Mouse (Mus musculus) hindbrain, embryonic 16.5 days (tissue): ENCODE measurements around the gene Ptafr. TPM values are rescaled to one million over a fixed set of nuclear protein-coding genes. Genes with fewer than 3 reads are reported as not detected.

Experiments used
- ATAC-seq: fragments of 200-750 bp; cut with Nextera tagmentation; 2 replicates; pipeline ENCODE4 v1.8.0; 2017; ENCODE audit warnings: moderate TSS enrichment, moderate library complexity
- H3K27ac ChIP-seq: fragments of 300-500 bp; sonication (generic); 2 replicates; pipeline ENCODE4 v1.5.1; 2014; ENCODE audit warnings: low read depth, mild to moderate bottlenecking, control low read depth, low read length, moderate library complexity
- H3K27me3 ChIP-seq: fragments of 300-500 bp; sonication (generic); replicated peaks from 2 replicates; pipeline ENCODE4 v1.6.1; 2014; ENCODE audit warnings: low read length; ENCODE audit not compliant: control insufficient read depth, insufficient read depth
- H3K36me3 ChIP-seq: fragments of 300-500 bp; sonication (generic); 2 replicates; pipeline ENCODE4 v1.6.1; 2014; ENCODE audit warnings: mild to moderate bottlenecking, low read length, moderate library complexity, mixed read lengths; ENCODE audit not compliant: control insufficient read depth, insufficient read depth
- H3K4me1 ChIP-seq: fragments of 300-500 bp; sonication (generic); 2 replicates; pipeline ENCODE4 v1.6.1; 2014; ENCODE audit warnings: low read depth, low read length; ENCODE audit not compliant: control insufficient read depth, insufficient read depth
- H3K4me2 ChIP-seq: fragments of 300-500 bp; sonication (generic); 2 replicates; pipeline ENCODE4 v1.6.1; 2014; ENCODE audit warnings: mild to moderate bottlenecking, low read length, control low read depth, moderate library complexity
- H3K4me3 ChIP-seq: fragments of 300-500 bp; sonication (generic); 2 replicates; pipeline ENCODE4 v1.5.1; 2014; ENCODE audit warnings: mild to moderate bottlenecking, low read length, control low read depth, moderate library complexity
- H3K9ac ChIP-seq: fragments of 300-500 bp; sonication (generic); 2 replicates; pipeline ENCODE4 v1.6.1; 2014; ENCODE audit warnings: low read depth, mild to moderate bottlenecking, control low read depth, low read length, moderate library complexity
- H3K9me3 ChIP-seq: fragments of 300-500 bp; sonication (generic); 2 replicates; pipeline ENCODE4 v1.6.1; 2014; ENCODE audit warnings: mild to moderate bottlenecking, low read length, moderate library complexity; ENCODE audit not compliant: control insufficient read depth
- WGBS: fragments of 180-500 bp; shearing (Covaris S2); extraction: QIAGEN DNeasy Blood & Tissue Kit; methylation state at CpG from one replicate; pipeline ENCODE4 v1.1.7; 2014; 5-methylcytosine and 5-hydroxymethylcytosine counted together
- polyA plus RNA-seq: library from polyadenylated mRNA; unstranded; fragments of >200 nt; fragmentation: Nextera tagmentation; extraction: Ambion mirVana; gene quantifications from 2 replicates; pipeline ENCODE4 v1.2.1, GENCODE M21; 2015

Ptafr gene
- polyA plus RNA-seq, 1 experiment from 2014 or later, result 0.48 TPM

- no peak overlapping the region for H3K9ac ChIP-seq
- H3K4me1 ChIP-seq, result peaks cover 12% of the 10 kb centered on the region
- H3K9me3 ChIP-seq, result no peaks in the 10 kb centered on the region
- H3K4me3 ChIP-seq, result no peak overlapping the region
- no peak overlapping the region for H3K27ac ChIP-seq
- ATAC-seq, result no peak
- no peak overlapping the region for H3K4me2 ChIP-seq
- H3K36me3 ChIP-seq, result peaks cover 13% of the 10 kb centered on the region
- H3K27me3 ChIP-seq, result no peaks in the 10 kb centered on the region
- WGBS, result 86% methylated on average over 4 of the region's 4 CpGs
Observed at GRCm38 (mm10) chr4:132529344-132529743, 34.5 kb upstream of the Ptafr start.

DNA sequence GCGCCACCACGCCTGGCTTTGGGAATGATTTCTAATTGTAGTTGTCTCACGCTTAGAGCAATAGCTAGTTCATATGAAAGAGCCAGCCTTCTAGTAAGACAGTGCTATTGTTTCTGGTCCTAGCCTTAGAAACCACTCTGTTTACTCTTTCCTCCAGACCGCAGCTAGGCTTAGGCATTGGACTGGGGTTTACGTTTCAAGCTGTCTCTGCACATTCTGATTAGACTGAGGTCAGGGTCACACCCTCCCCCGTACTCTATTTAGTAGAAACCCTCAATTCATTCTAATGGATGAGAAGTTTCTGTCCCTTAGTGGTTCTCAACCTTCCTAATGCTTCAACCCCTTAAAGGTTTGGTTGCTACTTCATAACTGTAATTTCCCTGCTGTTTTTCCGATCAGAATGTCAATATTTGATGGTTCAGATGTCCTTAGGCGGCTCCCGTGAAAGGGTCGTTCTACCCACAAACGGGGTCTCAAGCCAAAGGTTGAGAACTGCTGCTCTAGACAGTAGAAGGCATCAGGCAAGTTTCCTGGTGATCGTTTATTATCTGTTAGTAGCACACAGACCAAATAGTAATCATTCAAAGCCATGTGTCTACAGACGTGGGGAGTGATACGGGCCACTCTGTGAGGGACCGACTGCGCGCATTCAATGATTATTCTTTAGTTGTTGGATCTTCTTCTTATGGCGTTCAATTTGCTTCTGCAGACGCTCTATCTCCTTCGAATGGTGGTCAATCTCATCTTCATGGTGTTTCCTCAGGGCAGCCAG lies 33.6 kb upstream of the Ptafr start:
- Histone ChIP-seq H3K4me3 (no peak overlapping the region), H3K4me1 (peaks cover 12% of the 10 kb centered on the region), H3K27ac (no peak overlapping the region), H3K4me2 (no peak overlapping the region), H3K9ac (no peak overlapping the region), H3K9me3 (no peaks in the 10 kb centered on the region), H3K27me3 (no peaks in the 10 kb centered on the region), H3K36me3 (peaks cover 13% of the 10 kb centered on the region)
- 92% methylated on average over 20 of the region's 20 CpGs for WGBS
- ATAC-seq, result no peak

DNA sequence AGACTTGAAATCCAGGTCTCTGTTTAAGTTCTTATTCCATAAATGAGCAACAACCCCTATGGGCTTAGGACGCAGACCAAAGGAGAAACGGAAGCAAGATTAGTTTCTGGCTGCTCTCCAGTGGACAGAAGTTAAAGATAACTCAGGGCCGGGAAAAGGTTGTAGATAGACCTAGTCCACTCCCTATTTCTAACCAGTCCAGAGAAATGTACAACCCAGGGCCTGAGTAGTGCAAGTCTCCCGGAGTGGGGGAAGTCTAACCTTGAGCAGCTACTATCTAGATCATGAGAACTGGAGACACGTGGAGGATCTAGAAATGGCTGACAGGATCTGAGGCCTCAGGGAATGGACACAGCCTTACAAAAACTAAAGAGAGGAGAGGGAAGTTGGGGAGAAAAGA lies 31.4 kb upstream of the Ptafr start:
- 20% methylated on average over 5 of the region's 5 CpGs for WGBS
- peak; percentile 5; the same call in 1 of the 2 replicates for ATAC-seq
- Histone ChIP-seq H3K4me2 (peak overlapping the region; percentile 72), H3K27ac (peak overlapping the region; percentile 97), H3K9me3 (no peaks in the 10 kb centered on the region), H3K27me3 (no peaks in the 10 kb centered on the region), H3K4me1 (peaks cover 26% of the 10 kb centered on the region), H3K9ac (peak overlapping the region; percentile 91), H3K4me3 (peak overlapping the region; percentile 78), H3K36me3 (peaks cover 13% of the 10 kb centered on the region)

GRCm38 (mm10) chr4:132532981-132533916 lies 30.6 kb upstream of the Ptafr start, which contains the start of gene Atpif1:
Gene Atpif1 (minus strand): TSS chr4:132533659.
- Histone ChIP-seq H3K4me1 (peaks cover 26% of the 10 kb centered on the region), H3K9me3 (no peaks in the 10 kb centered on the region), H3K27me3 (no peaks in the 10 kb centered on the region), H3K27ac (peak within 1 kb of the TSS; percentile 97), H3K9ac (peak within 1 kb of the TSS; percentile 91), H3K4me2 (peak within 1 kb of the TSS; percentile 72), H3K36me3 (peaks cover 13% of the 10 kb centered on the region), H3K4me3 (peak within 1 kb of the TSS; percentile 78)
- ATAC-seq, result peak; percentile 91
- under 1% methylated on average over 63 of the region's 63 CpGs for WGBS

DNA sequence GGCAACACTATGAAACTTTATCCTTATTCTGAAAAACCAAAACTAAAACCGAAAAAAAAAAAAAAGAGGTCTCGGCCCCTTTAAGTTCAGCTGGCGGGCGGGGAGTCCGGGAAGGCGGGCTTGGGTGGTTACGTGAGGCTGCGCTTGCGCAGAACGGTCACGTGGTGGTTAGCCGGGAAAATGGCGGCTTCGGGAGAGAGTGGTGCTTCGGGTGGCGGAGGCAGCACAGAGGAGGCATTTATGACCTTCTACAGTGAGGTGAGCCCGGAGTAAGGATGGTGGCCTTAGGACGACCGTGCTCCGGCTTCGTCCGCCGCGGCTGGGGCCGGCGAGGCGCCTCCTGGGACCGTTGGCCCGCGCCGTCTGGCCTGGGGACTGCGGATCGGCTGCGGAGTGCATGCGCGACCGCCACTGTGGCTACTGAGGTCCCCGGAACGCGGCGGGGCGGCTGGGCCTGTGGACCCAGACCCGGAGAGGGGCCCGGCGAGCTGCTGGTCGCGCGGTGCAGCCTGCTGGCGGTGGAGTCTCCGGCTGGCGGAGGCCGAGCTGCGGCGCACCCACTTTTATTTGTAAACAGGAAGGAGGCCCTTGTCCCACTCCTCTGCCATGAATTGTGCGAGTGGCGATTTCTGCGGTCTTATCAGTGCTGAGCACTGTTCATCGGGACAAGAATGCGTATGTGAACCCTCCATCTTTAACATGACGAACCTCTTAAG lies 28.3 kb upstream of the Ptafr start, which contains the start of gene Dnajc8:
TSS of gene Dnajc8 (plus strand) at position 145 of the 716 bp plus-strand sequence.
- peaks cover 3% of the 10 kb centered on the region for H3K36me3 ChIP-seq

GRCm38 (mm10) chr4:132539481-132539880 lies 24.4 kb upstream of the Ptafr start:
- no peak for ATAC-seq
- H3K27ac ChIP-seq, result no peak overlapping the region
- WGBS, result 89% methylated on average over 5 of the region's 5 CpGs
- H3K27me3 ChIP-seq, result no peaks in the 10 kb centered on the region
- no peaks in the 10 kb centered on the region for H3K9me3 ChIP-seq
- no peak overlapping the region for H3K9ac ChIP-seq
- H3K4me1 ChIP-seq, result peaks cover 13% of the 10 kb centered on the region
- peaks cover 14% of the 10 kb centered on the region for H3K36me3 ChIP-seq
- no peak overlapping the region for H3K4me2 ChIP-seq
- H3K4me3 ChIP-seq, result no peak overlapping the region

More for the DNA sequence above, 28.3 kb upstream of the Ptafr start, which contains the start of gene Dnajc8:
- H3K27me3 ChIP-seq, result no peaks in the 10 kb centered on the region
- peaks cover 26% of the 10 kb centered on the region for H3K4me1 ChIP-seq
- no peaks in the 10 kb centered on the region for H3K9me3 ChIP-seq
- peak within 1 kb of the TSS; percentile 75 for H3K4me2 ChIP-seq
- H3K27ac ChIP-seq, result peak within 1 kb of the TSS; percentile 82
- under 1% methylated on average over 52 of the region's 60 CpGs for WGBS
- peak within 1 kb of the TSS; percentile 90 for H3K9ac ChIP-seq
- H3K4me3 ChIP-seq, result peak within 1 kb of the TSS; percentile 99
- ATAC-seq, result peak; percentile 81

- Histone ChIP-seq H3K4me1 (peaks cover 10% of the 10 kb centered on the region), H3K9ac (no peak overlapping the region), H3K4me2 (no peak overlapping the region), H3K27ac (no peak overlapping the region), H3K36me3 (peaks cover 20% of the 10 kb centered on the region), H3K9me3 (no peaks in the 10 kb centered on the region), H3K27me3 (no peaks in the 10 kb centered on the region), H3K4me3 (no peak overlapping the region)
- 89% methylated on average over 4 of the region's 4 CpGs for WGBS
- no peak for ATAC-seq
Observed at GRCm38 (mm10) chr4:132541413-132541812, 22.5 kb upstream of the Ptafr start.

- H3K9me3 ChIP-seq, result no peaks in the 10 kb centered on the region
- WGBS, result 61% methylated on average over 1 of the region's 1 CpGs
- no peak overlapping the region for H3K27ac ChIP-seq
- no peaks in the 10 kb centered on the region for H3K27me3 ChIP-seq
- ATAC-seq, result no peak
- no peak overlapping the region for H3K4me2 ChIP-seq
- H3K4me3 ChIP-seq, result no peak overlapping the region
- peaks cover 31% of the 10 kb centered on the region for H3K36me3 ChIP-seq
- no peak overlapping the region for H3K9ac ChIP-seq
- H3K4me1 ChIP-seq, result no peaks in the 10 kb centered on the region
Observed at GRCm38 (mm10) chr4:132542724-132543123, 21.1 kb upstream of the Ptafr start.
